ENCODE assay signal across 25 mouse cellular contexts in the genomic region with DNA sequence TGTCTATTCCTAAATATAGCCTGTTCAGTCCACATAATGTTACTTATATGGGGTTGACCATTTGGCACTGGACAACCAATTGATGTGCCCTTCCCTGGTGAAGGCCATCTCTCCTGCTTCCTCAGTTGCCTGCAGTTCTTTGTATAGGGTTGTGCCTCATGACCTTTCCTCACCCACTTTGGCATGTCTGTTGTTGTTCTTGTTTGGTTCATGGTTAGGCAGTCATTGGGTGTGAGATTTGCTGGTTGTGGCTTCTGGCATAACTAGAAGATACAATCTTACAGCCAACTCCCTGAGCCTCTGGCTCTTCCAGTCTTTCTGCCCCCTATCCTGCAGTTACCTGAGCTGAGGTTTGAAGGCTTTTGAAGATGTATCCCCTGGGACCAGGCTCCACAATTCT.
"Had no signal": no experiment of that assay in that cellular context is flagged by ENCODE, and none has a peak within 500 bp of the region (broad histone marks: within the 10 kb centered on the region; RNA-seq: fewer than 3 reads in every experiment).

No protein-coding gene starts in this region.

- H3K9me3 ChIP-seq: heart, embryonic 13.5 days; heart, embryonic 15.5 days; hindbrain, embryonic 13.5 days; hindbrain, embryonic 15.5 days; kidney, embryonic 15.5 days; limb, embryonic 13.5 days; limb, embryonic 15.5 days; liver, embryonic 12.5 days had no signal

- H3K27ac ChIP-seq: heart, embryonic 13.5 days; heart, embryonic 15.5 days; hindbrain, embryonic 13.5 days; hindbrain, embryonic 15.5 days; hindbrain, postnatal 0 days; kidney, embryonic 15.5 days; kidney, postnatal 0 days; limb, embryonic 13.5 days; limb, embryonic 15.5 days; liver, embryonic 12.5 days had no signal

- H3K27me3 ChIP-seq: heart, embryonic 13.5 days; heart, embryonic 15.5 days; hindbrain, embryonic 13.5 days; hindbrain, embryonic 15.5 days; kidney, embryonic 15.5 days; limb, embryonic 13.5 days; limb, embryonic 15.5 days; liver, embryonic 12.5 days had no signal

- H3K36me3 ChIP-seq: heart, embryonic 15.5 days; hindbrain, embryonic 13.5 days; hindbrain, embryonic 15.5 days; kidney, embryonic 15.5 days; limb, embryonic 13.5 days; liver, embryonic 12.5 days had no signal

- ATAC-seq: hindbrain, postnatal 0 days; intestine, embryonic 16.5 days; liver, embryonic 12.5 days had no signal

- H3K4me2 ChIP-seq: heart, embryonic 11.5 days; heart, embryonic 13.5 days; heart, embryonic 15.5 days; hindbrain, embryonic 13.5 days; hindbrain, embryonic 15.5 days; kidney, embryonic 15.5 days; limb, embryonic 13.5 days; limb, embryonic 15.5 days; liver, embryonic 12.5 days had no signal

- H3K4me1 ChIP-seq: hindbrain, embryonic 13.5 days; hindbrain, embryonic 15.5 days; kidney, embryonic 15.5 days; limb, embryonic 15.5 days; liver, embryonic 12.5 days had no signal

- H3K4me3 ChIP-seq: heart, embryonic 13.5 days; heart, embryonic 15.5 days; hindbrain, embryonic 13.5 days; hindbrain, embryonic 15.5 days; kidney, embryonic 15.5 days; limb, embryonic 13.5 days; limb, embryonic 15.5 days; liver, embryonic 12.5 days had no signal

- DNase-seq: gastrocnemius, postnatal 14 days; gastrocnemius, postnatal 36 days; heart, adult 18-20 months; heart, postnatal 14 days; heart, postnatal 36 days; kidney, adult 11 months; kidney, adult 2 months; kidney, adult 9 months; kidney, postnatal 14 days; kidney, postnatal 36 days; layer of hippocampus, adult 9-11 months; layer of hippocampus, postnatal 36 days; left cerebral cortex, postnatal 4 days had no signal

- H3K9ac ChIP-seq: heart, embryonic 13.5 days; heart, embryonic 15.5 days; hindbrain, embryonic 13.5 days; hindbrain, embryonic 15.5 days; kidney, embryonic 15.5 days; limb, embryonic 13.5 days; limb, embryonic 15.5 days; liver, embryonic 12.5 days had no signal
